Mouse (Mus musculus): ENCODE measurements at regions not wholly inside any gene's neighbourhood (a gene's known extent, or its start where the extent isn't known, plus 50 kb on each side); places are given as distances from the start of the nearest gene placed in this dataset.

DNA sequence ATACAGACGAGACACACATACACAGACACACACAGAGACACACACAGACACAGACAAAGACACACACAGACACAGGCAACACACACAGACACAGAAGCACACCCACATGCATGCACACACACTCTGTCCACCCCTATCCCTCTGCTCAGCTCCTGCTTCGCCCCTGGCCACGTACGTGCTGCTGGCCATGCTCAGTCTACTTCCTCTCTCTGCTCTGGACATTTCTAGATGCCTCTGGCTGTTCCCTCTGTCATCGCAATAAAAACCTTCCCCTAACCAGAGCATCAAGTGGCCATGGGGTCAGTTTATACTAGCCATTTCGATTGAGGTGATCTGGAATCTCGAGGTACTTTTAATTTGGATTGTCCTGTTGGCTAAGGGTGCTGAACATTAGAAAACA, 118.9 kb upstream of the Slc38a2 start:
- TF ChIP-seq POLR2A (IDR thresholded peaks at IDR 0.05; ENCODE audit: extremely low read depth, insufficient read depth, low read length): no peak
- TF ChIP-seq CTCF (IDR thresholded peaks at IDR 0.05; ENCODE audit: extremely low read depth, insufficient read depth, low read length): no peak
